Mouse (Mus musculus): ENCODE measurements around the gene Gm156. TPM values are rescaled to one million over a fixed set of nuclear protein-coding genes. Genes with fewer than 3 reads are reported as not detected.
"Not testable (repeated sequence)": the region's sequence is repeated elsewhere in the genome, so short reads cannot be mapped to it uniquely, and the experiment has no call there.

Gm156 gene
- polyA plus RNA-seq (2012; rRNA removed) = not detected in 2 replicates

DNA sequence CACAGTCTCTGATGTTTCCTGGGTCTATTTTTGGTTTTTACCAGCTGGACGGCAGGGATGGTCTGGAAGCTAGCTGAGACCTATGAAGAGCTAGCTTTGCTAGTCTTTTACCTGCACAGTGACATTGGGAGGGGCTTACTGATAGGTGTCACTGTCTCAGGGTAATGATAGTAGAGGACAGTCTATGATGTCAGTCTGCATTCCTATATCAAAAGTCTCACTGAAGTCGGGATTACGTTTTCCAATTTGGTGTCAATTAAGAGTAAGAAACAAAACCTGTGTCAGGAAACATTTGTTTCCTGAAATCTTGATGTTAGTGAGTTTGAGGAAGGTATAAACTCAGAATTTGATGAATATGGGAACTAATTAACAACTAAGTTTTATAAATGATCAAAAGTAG is at the start of gene Gm156:
Gene Gm156, minus strand, starts transcription at position 101 of the 400 bp plus-strand sequence.
- H3K4me3 ChIP-seq (ENCODE audit: extremely low read depth, insufficient read depth, insufficient read length); H3K36me3 ChIP-seq (ENCODE audit: control insufficient read depth, insufficient read depth, low read length); H3K27me3 ChIP-seq (ENCODE audit: control insufficient read depth, insufficient read depth, low read length); H3K4me1 ChIP-seq (ENCODE audit: control insufficient read depth, insufficient read depth, insufficient read length); DNase-seq (ENCODE audit: low read depth in 1 of 2, low spot score in 2 of 2); H3K27ac ChIP-seq (ENCODE audit: insufficient read depth, low read length): not testable (repeated sequence)
- WGBS = 79% methylated on average over 3 of the region's 3 CpGs

DNA sequence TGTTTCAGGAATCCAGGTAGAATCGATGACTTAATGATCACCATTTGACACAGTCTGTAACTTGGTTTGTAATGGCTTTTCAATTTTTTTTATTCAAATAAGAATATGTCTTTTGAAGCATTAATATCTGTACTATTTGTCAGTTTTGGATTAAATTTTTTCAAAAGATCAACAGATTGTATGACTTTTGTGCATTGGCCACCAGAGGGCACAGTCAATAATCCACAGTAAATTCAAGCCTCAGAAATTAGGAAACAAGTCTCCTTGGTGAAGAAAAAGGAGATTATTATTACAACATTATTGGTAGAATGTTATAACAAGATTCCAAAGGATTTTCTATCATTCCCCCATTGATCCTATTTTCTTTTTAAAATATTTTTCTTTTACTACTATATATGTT is 41.5 kb upstream of the Gm156 start:
- DNase-seq (ENCODE audit: low read depth in 1 of 2, low spot score in 2 of 2) = no peak
- H3K36me3 ChIP-seq (ENCODE audit: control insufficient read depth, insufficient read depth, low read length) = no peaks in the 10 kb centered on the region
- WGBS = 85% methylated on average over 1 of the region's 1 CpGs
- H3K4me3 ChIP-seq (ENCODE audit: extremely low read depth, insufficient read depth, insufficient read length) = no peak overlapping the region
- H3K4me1 ChIP-seq (ENCODE audit: control insufficient read depth, insufficient read depth, insufficient read length) = no peaks in the 10 kb centered on the region
- H3K27me3 ChIP-seq (ENCODE audit: control insufficient read depth, insufficient read depth, low read length) = no peaks in the 10 kb centered on the region
- no peak overlapping the region for H3K27ac ChIP-seq (ENCODE audit: insufficient read depth, low read length)
- TF ChIP-seq POLR2A (IDR thresholded peaks at IDR 0.05; ENCODE audit: low read depth, low read length) = no peak
- TF ChIP-seq CTCF (IDR thresholded peaks at IDR 0.05; ENCODE audit: extremely low read depth, insufficient read depth, insufficient read length, insufficient replicate concordance) = no peak

DNA sequence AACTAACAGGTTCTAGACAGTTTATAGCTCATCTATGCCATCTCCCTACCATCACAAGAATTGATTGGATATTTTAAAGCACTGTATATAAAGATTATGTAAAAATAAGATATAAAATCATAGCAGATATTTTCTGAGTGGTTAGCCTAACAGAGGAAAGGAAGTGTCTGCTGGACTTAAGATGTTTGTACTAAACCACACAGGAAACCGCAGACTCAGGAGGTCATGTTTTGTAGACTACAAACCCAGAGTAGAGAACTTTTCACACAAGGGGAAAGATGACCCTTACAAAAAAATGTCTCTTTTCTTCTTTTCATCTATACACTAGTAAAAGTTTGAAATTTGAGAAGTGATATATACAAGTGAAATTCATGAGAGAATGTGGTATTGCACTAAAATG is 39.9 kb upstream of the Gm156 start:
- 7% methylated on average over 1 of the region's 1 CpGs for WGBS
- H3K4me1 ChIP-seq (ENCODE audit: control insufficient read depth, insufficient read depth, insufficient read length) = no peaks in the 10 kb centered on the region

DNA sequence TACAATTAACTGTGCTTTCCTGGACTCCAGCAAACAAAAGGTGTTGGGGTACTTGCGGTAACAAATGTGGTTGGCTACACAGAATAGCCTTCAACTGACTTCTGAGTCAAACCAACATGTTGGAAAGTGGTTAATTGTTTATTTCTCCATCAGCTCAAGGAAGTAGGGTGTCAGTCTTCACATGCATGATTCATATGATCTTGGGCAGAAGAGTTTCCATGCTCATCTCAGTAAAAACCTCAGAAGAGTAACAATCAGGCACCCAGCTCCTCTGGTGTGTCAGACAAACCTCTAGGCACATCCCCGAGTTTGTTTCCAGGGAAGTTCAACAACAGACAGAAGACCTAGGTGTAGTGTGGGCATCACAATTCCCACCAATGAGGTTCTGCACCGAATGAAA is 33.7 kb upstream of the Gm156 start:
- Histone ChIP-seq H3K27ac (ENCODE audit: insufficient read depth, low read length) (no peak overlapping the region), H3K4me3 (ENCODE audit: extremely low read depth, insufficient read depth, insufficient read length) (no peak overlapping the region), H3K4me1 (ENCODE audit: control insufficient read depth, insufficient read depth, insufficient read length) (no peaks in the 10 kb centered on the region), H3K36me3 (ENCODE audit: control insufficient read depth, insufficient read depth, low read length) (no peaks in the 10 kb centered on the region), H3K27me3 (ENCODE audit: control insufficient read depth, insufficient read depth, low read length) (no peaks in the 10 kb centered on the region)
- DNase-seq (ENCODE audit: low read depth in 1 of 2, low spot score in 2 of 2) = no peak
- TF ChIP-seq CTCF (IDR thresholded peaks at IDR 0.05; ENCODE audit: extremely low read depth, insufficient read depth, insufficient read length, insufficient replicate concordance) (no peak), POLR2A (IDR thresholded peaks at IDR 0.05; ENCODE audit: low read depth, low read length) (no peak)
- 64% methylated on average over 3 of the region's 3 CpGs for WGBS

More for the DNA sequence above, 39.9 kb upstream of the Gm156 start:
- no peak overlapping the region for H3K27ac ChIP-seq (ENCODE audit: insufficient read depth, low read length)
- no peak overlapping the region for H3K4me3 ChIP-seq (ENCODE audit: extremely low read depth, insufficient read depth, insufficient read length)
- peak in 1 of 2 experiments; percentile 1 for DNase-seq (ENCODE audit: low read depth in 1 of 2, low spot score in 2 of 2)
- no peaks in the 10 kb centered on the region for H3K36me3 ChIP-seq (ENCODE audit: control insufficient read depth, insufficient read depth, low read length)
- H3K27me3 ChIP-seq (ENCODE audit: control insufficient read depth, insufficient read depth, low read length) = no peaks in the 10 kb centered on the region
- TF ChIP-seq POLR2A (IDR thresholded peaks at IDR 0.05; ENCODE audit: low read depth, low read length) (no peak), CTCF (IDR thresholded peaks at IDR 0.05; ENCODE audit: extremely low read depth, insufficient read depth, insufficient read length, insufficient replicate concordance) (no peak)

DNA sequence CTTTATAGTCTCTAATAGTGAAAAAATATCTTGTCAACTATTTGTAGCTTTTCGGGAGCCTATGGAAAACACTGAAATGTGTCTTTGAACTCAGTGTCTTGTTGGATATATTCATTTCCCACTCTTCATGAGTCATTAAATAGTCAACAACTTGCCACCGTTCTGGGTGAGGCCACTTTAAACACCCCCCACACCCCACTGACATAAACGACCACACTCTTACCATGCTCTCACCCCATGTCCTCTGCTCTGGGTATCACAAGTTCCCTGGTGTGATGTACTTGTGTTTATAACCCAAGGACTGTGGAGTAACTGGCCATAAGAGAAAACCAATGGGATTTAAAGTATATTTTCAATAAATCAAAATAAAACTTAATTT is 36.4 kb downstream of the Gm156 start:
- H3K27ac ChIP-seq (ENCODE audit: insufficient read depth, low read length) = no peak overlapping the region
- H3K4me1 ChIP-seq (ENCODE audit: control insufficient read depth, insufficient read depth, insufficient read length) = no peaks in the 10 kb centered on the region
- no peak overlapping the region for H3K4me3 ChIP-seq (ENCODE audit: extremely low read depth, insufficient read depth, insufficient read length)
- no peaks in the 10 kb centered on the region for H3K36me3 ChIP-seq (ENCODE audit: control insufficient read depth, insufficient read depth, low read length)
- 55% methylated on average over 3 of the region's 3 CpGs for WGBS
- TF ChIP-seq POLR2A (IDR thresholded peaks at IDR 0.05; ENCODE audit: low read depth, low read length) = no peak
- TF ChIP-seq CTCF (IDR thresholded peaks at IDR 0.05; ENCODE audit: extremely low read depth, insufficient read depth, insufficient read length, insufficient replicate concordance) = no peak
- no peaks in the 10 kb centered on the region for H3K27me3 ChIP-seq (ENCODE audit: control insufficient read depth, insufficient read depth, low read length)
- DNase-seq (ENCODE audit: low read depth in 1 of 2, low spot score in 2 of 2) = peak in 1 of 2 experiments; percentile 26

DNA sequence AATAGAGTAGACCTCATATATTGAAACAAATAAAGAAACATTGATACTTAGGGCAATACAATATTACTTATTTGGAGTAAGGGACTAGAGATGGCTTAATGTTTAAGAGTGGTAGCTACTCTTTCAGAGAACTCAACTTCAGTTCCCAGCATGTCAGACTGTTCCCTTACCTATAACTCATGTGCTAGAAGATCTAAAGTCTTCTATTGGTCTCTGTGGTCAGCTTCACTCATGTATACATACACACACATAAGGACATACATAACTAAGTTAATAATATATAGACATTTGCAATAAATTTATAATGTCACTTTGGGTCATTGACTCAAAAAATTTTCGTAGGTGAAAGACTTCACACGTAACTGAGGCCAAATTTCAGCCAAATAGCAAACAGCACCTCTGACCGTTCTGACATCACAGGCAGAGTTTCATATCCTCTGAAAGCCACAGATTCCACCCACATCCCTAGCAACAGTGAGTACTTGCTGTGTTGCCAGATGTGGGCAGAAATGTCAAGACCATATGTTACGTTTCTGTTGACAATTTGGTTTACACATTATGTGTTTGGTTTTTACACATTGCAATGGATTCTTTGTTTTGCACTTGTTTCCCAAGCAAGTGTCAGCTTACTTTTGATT is 36.9 kb downstream of the Gm156 start:
- no peaks in the 10 kb centered on the region for H3K4me1 ChIP-seq (ENCODE audit: control insufficient read depth, insufficient read depth, insufficient read length)
- no peaks in the 10 kb centered on the region for H3K36me3 ChIP-seq (ENCODE audit: control insufficient read depth, insufficient read depth, low read length)
- no peak overlapping the region for H3K27ac ChIP-seq (ENCODE audit: insufficient read depth, low read length)
- H3K4me3 ChIP-seq (ENCODE audit: extremely low read depth, insufficient read depth, insufficient read length) = no peak overlapping the region
- TF ChIP-seq POLR2A (IDR thresholded peaks at IDR 0.05; ENCODE audit: low read depth, low read length) (no peak), CTCF (IDR thresholded peaks at IDR 0.05; ENCODE audit: extremely low read depth, insufficient read depth, insufficient read length, insufficient replicate concordance) (no peak)
- DNase-seq (ENCODE audit: low read depth in 1 of 2, low spot score in 2 of 2) = peak; percentile 4 to 63
- H3K27me3 ChIP-seq (ENCODE audit: control insufficient read depth, insufficient read depth, low read length) = no peaks in the 10 kb centered on the region
- WGBS = 11% methylated on average over 4 of the region's 4 CpGs

DNA sequence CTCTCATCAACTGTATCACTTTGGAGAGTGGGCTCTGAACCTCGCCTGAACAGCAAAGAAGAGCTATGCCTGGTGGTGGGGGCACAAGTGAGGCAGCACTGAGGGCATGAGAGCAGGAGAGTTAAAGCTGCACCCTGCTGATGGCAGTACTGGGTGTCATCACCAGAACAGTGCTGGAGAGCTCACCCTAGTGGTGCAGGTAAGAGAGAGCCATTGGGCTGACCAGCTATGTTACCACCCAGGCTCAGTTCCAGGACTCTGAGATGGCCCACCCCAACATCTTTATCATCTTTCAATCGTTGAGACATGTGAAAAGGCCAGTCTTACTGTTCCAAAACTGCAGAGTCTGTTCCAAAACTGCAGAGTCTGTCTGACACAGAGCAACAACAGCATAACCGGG is 37.9 kb downstream of the Gm156 start:
- WGBS = 84% methylated on average over 3 of the region's 3 CpGs

More for the DNA sequence above, 37.9 kb downstream of the Gm156 start:
- no peak for TF ChIP-seq POLR2A (IDR thresholded peaks at IDR 0.05; ENCODE audit: low read depth, low read length)
- 0 out of 2 replicates have a peak, but pooled peaks have one; percentile 4 for TF ChIP-seq CTCF (IDR thresholded peaks at IDR 0.05; ENCODE audit: extremely low read depth, insufficient read depth, insufficient read length, insufficient replicate concordance)
- no peak overlapping the region for H3K27ac ChIP-seq (ENCODE audit: insufficient read depth, low read length)
- no peaks in the 10 kb centered on the region for H3K27me3 ChIP-seq (ENCODE audit: control insufficient read depth, insufficient read depth, low read length)
- DNase-seq (ENCODE audit: low read depth in 1 of 2, low spot score in 2 of 2) = peak in 1 of 2 experiments; percentile 5
- no peaks in the 10 kb centered on the region for H3K36me3 ChIP-seq (ENCODE audit: control insufficient read depth, insufficient read depth, low read length)
- no peak overlapping the region for H3K4me3 ChIP-seq (ENCODE audit: extremely low read depth, insufficient read depth, insufficient read length)
- no peaks in the 10 kb centered on the region for H3K4me1 ChIP-seq (ENCODE audit: control insufficient read depth, insufficient read depth, insufficient read length)
